Mouse (Mus musculus): ENCODE measurements around the gene Hoxd12.

- no peak for TF ChIP-seq CTCF (conservative IDR thresholded peaks at IDR 0.05; ENCODE audit: insufficient read depth, insufficient read length, low read depth, low read length)
- no peak for TF ChIP-seq POLR2A (IDR thresholded peaks at IDR 0.05; ENCODE audit: low read depth, low read length)
These were observed 6.0 kb downstream of the Hoxd12 start for GRCm38 (mm10) chr2:74680561-74681398.
